In genomic region chr17:74080076-74080615, GRCm38 (mm10) we compare ENCODE assay signal across 27 mouse cellular contexts. TPM values are rescaled to one million over a fixed set of nuclear protein-coding genes. Genes with fewer than 3 reads are reported as not detected.
DNase-seq lines count a peak whose midpoint lies in the region; ATAC-seq and TF ChIP-seq lines count a peak whose summit lies in the region.
"Had no signal": no experiment of that assay in that cellular context is flagged by ENCODE, and none has a peak within 500 bp of the region (broad histone marks: within the 10 kb centered on the region; RNA-seq: fewer than 3 reads in every experiment).

No protein-coding gene starts in this region.

- 34% methylated on average over 6 of the region's 6 CpGs for WGBS in liver, adult 2 months
- 69% methylated on average over 6 of the region's 6 CpGs for WGBS in liver, embryonic 12.5 days (ENCODE audit: insufficient replicate concordance)
- 47% methylated on average over 6 of the region's 6 CpGs for WGBS in intestine, postnatal 0 days

- H3K9ac ChIP-seq in liver, adult 2 months (ENCODE audit: low read depth, low read length), result no peak overlapping the region
- no peak overlapping the region for H3K9ac ChIP-seq in liver, embryonic 12.5 days
- H3K9ac ChIP-seq in intestine, postnatal 0 days (ENCODE audit: low read depth, low read length), result no peak overlapping the region
- H3K9ac ChIP-seq: forebrain, embryonic 13.5 days; liver, embryonic 14.5 days; neural tube, embryonic 13.5 days; stomach, embryonic 15.5 days had no signal

- no peaks in the 10 kb centered on the region for H3K9me3 ChIP-seq in liver, embryonic 12.5 days (replicated peaks)
- H3K9me3 ChIP-seq in intestine, postnatal 0 days (ENCODE audit: control insufficient read depth), result no peaks in the 10 kb centered on the region
- H3K9me3 ChIP-seq: forebrain, embryonic 13.5 days; neural tube, embryonic 13.5 days; stomach, embryonic 15.5 days had no signal

- peak; percentile 59 for DNase-seq in liver, adult 2 months (ENCODE audit: extremely low read depth, low read depth, low spot score)
- DNase-seq in NIH3T3 (ENCODE audit: low read depth), result peak; percentile 54
- peak; percentile 33 to 51 for DNase-seq in kidney, postnatal 36 days
- no peak for DNase-seq in urinary bladder, adult 18-20 months (ENCODE audit: low spot score in 2 of 2)
- DNase-seq: adrenal gland, postnatal 14 days; cerebellum, adult 8-10 months; right cerebral cortex, adult 18-20 months; thymus, postnatal 25 days had no signal

- H3K4me3 ChIP-seq in liver, adult 2 months (ENCODE audit: insufficient read depth, low read depth, low read length), result no peak overlapping the region
- H3K4me3 ChIP-seq in liver, embryonic 12.5 days, result no peak overlapping the region
- H3K4me3 ChIP-seq in intestine, postnatal 0 days (ENCODE audit: low read depth, low read length), result no peak overlapping the region
- H3K4me3 ChIP-seq: forebrain, embryonic 13.5 days; midbrain, embryonic 10.5 days; myocyte; neural tube, embryonic 13.5 days; stomach, embryonic 15.5 days had no signal

- H3K27me3 ChIP-seq in liver, adult 2 months (ENCODE audit: control insufficient read depth, insufficient read depth, low read length), result 0 out of 2 replicates have a peak, but pooled peaks cover 2% of the 10 kb centered on the region
- H3K27me3 ChIP-seq in liver, embryonic 12.5 days (replicated peaks), result no peaks in the 10 kb centered on the region
- no peaks in the 10 kb centered on the region for H3K27me3 ChIP-seq in intestine, postnatal 0 days (replicated peaks; ENCODE audit: control insufficient read depth, insufficient read depth, low read length)
- H3K27me3 ChIP-seq: forebrain, embryonic 13.5 days; neural tube, embryonic 13.5 days; stomach, embryonic 15.5 days had no signal

- ATAC-seq in liver, embryonic 12.5 days, result no peak
- ATAC-seq in intestine, postnatal 0 days, result peak; percentile 67
- no peak for ATAC-seq in CD4-positive, CD25-positive, alpha-beta regulatory T cell, adult 4 months
- ATAC-seq: forebrain, embryonic 13.5 days; hindbrain, embryonic 16.5 days; midbrain, embryonic 16.5 days had no signal

- peaks cover 5% of the 10 kb centered on the region; the same call in 1 of the 2 replicates for H3K79me2 ChIP-seq in liver, adult 2 months (ENCODE audit: control insufficient read depth, insufficient read depth, low read length)

- TF ChIP-seq POLR2A in liver, adult 2 months (IDR thresholded peaks at IDR 0.05; ENCODE audit: extremely low read depth, insufficient read depth, low read length), result no peak

- TF ChIP-seq CTCF in liver, adult 2 months (IDR thresholded peaks at IDR 0.05; ENCODE audit: low read depth, low read length), result no peak
- no peak for TF ChIP-seq CTCF in intestine, postnatal 0 days (IDR thresholded peaks at IDR 0.05; ENCODE audit: low read depth)

- H3K4me1 ChIP-seq in liver, adult 2 months (ENCODE audit: control insufficient read depth, insufficient read depth, low read length), result peaks cover 7% of the 10 kb centered on the region
- no peaks in the 10 kb centered on the region for H3K4me1 ChIP-seq in liver, embryonic 12.5 days
- no peaks in the 10 kb centered on the region for H3K4me1 ChIP-seq in intestine, postnatal 0 days (replicated peaks; ENCODE audit: control insufficient read depth, insufficient read depth, low read length)
- H3K4me1 ChIP-seq: forebrain, embryonic 13.5 days; midbrain, embryonic 10.5 days; neural tube, embryonic 13.5 days; stomach, embryonic 15.5 days had no signal

- H3K36me3 ChIP-seq in liver, adult 2 months (ENCODE audit: control insufficient read depth, insufficient read depth, low read length), result no peaks in the 10 kb centered on the region
- no peaks in the 10 kb centered on the region for H3K36me3 ChIP-seq in liver, embryonic 12.5 days
- H3K36me3 ChIP-seq in intestine, postnatal 0 days (ENCODE audit: control insufficient read depth, insufficient read depth), result no peaks in the 10 kb centered on the region
- H3K36me3 ChIP-seq: midbrain, embryonic 10.5 days; neural tube, embryonic 13.5 days; stomach, embryonic 15.5 days had no signal

- no peak overlapping the region for H3K4me2 ChIP-seq in liver, embryonic 12.5 days
- H3K4me2 ChIP-seq in intestine, postnatal 0 days (replicated peaks; ENCODE audit: low read depth), result no peak overlapping the region
- H3K4me2 ChIP-seq: forebrain, embryonic 13.5 days; heart, embryonic 11.5 days; neural tube, embryonic 13.5 days; stomach, embryonic 15.5 days had no signal

- no peak overlapping the region for H3K27ac ChIP-seq in liver, adult 2 months (replicated peaks; ENCODE audit: insufficient read depth, low read depth, low read length)
- no peak overlapping the region for H3K27ac ChIP-seq in liver, embryonic 12.5 days
- no peak overlapping the region for H3K27ac ChIP-seq in intestine, postnatal 0 days (ENCODE audit: low read depth, low read length)
- H3K27ac ChIP-seq: forebrain, embryonic 13.5 days; liver, embryonic 14.5 days; midbrain, embryonic 10.5 days; neural tube, embryonic 13.5 days; stomach, embryonic 15.5 days had no signal

RNA-seq across cellular contexts. Expression of gene Srd5a2, which starts 32.4 kb away (rescaled TPM):
- total RNA-seq in liver, adult 2 months (2014; rRNA removed), result 1.8 and 4.0 TPM in 2 replicates
- 0.60 and 1.6 TPM in 2 replicates for polyA plus RNA-seq in liver, adult 2 months (2012; rRNA removed)
- polyA plus RNA-seq in liver, embryonic 12.5 days (2016; fragmentation: Nextera tagmentation; extraction: Ambion mirVana), result not detected in 2 replicates
- polyA plus RNA-seq in intestine, postnatal 0 days (2015; fragmentation: Nextera tagmentation; extraction: Ambion mirVana), result not detected in 2 replicates
- polyA plus RNA-seq in CD4-positive, CD25-positive, alpha-beta regulatory T cell, adult 4 months (2017; shearing (Covaris generic)), result not detected
- total RNA-seq: granulocyte monocyte progenitor cell, adult 5-6 weeks; hematopoietic stem cell, adult 5-6 weeks; layer of hippocampus, adult 18-20 months; layer of hippocampus, postnatal 14 days had no signal
- polyA plus RNA-seq: embryonic facial prominence, embryonic 14.5 days; forebrain, embryonic 13.5 days; heart, embryonic 11.5 days; heart, postnatal 0 days; lung, embryonic 16.5 days; midbrain, embryonic 10.5 days; midbrain, embryonic 16.5 days; myocyte; stomach, embryonic 15.5 days had no signal

Comparison
In these comparisons a context has a peak if more than half of its experiments do, and no peak if none do; other contexts are left out.
1. DNase-seq: peak in liver, adult 2 months (single experiment), NIH3T3 (single experiment) and kidney, postnatal 36 days (2 of 2); none in urinary bladder, adult 18-20 months (0 of 2).